Mouse (Mus musculus) myocyte (in vitro differentiated cells): ENCODE results near the gene Zfp3.

ENCODE experiments used
- E2F4 ChIP-seq: IDR thresholded peaks from one replicate; pipeline ENCODE4 v1.6.1; 2011; ENCODE audit warnings: mild to moderate bottlenecking, control low read depth, moderate library complexity; ENCODE audit not compliant: insufficient read depth
- MAX ChIP-seq: IDR thresholded peaks from one replicate; pipeline ENCODE4 v1.6.1; 2011; ENCODE audit warnings: low read depth, mild to moderate bottlenecking, control low read depth
- POLR2A ChIP-seq: IDR thresholded peaks from one replicate; pipeline ENCODE4 v1.6.1; 2011; ENCODE audit warnings: low read depth, mild to moderate bottlenecking, control low read depth, moderate library complexity; ENCODE audit not compliant: insufficient read length

GRCm38 (mm10) chr11:70730427-70731038, 33.5 kb upstream of the Zfp3 start:
- TF ChIP-seq POLR2A (no peak), MAX (no peak), E2F4 (no peak)
